Mouse (Mus musculus) urinary bladder, postnatal 0 days (tissue): ENCODE measurements around the gene Olfr145. TPM values are rescaled to one million over a fixed set of nuclear protein-coding genes. Genes with fewer than 3 reads are reported as not detected.

Experiments used
- polyA plus RNA-seq: library from polyadenylated mRNA; unstranded; fragments of >200 nt; fragmentation: Nextera tagmentation; extraction: Ambion mirVana; gene quantifications from 2 replicates; pipeline ENCODE4 v1.2.1, GENCODE M21; 2015

Olfr145 gene
- polyA plus RNA-seq = not detected in 2 replicates

DNA sequence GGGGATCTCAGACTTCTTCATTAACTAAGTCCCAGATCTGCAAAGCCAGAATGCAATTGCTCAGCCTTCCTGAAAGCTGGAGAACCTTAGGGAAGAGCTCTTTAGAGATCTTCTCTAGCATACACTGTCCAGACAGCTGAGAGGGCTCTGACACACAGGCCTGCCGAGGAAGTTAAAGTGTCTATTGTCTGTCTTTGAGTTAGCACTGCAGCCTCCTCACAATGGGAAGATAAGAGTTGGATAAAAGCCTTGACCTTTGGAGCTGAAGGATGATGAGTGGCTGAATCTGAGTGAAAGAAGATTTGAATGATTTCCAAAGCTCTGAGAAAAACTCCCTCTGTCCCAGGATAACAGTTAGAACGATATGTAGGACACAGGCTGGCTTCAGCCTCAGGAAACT is at the start of gene Olfr145:
Olfr145 (plus strand) TSS at position 64 of the 400 bp plus-strand sequence.

DNA sequence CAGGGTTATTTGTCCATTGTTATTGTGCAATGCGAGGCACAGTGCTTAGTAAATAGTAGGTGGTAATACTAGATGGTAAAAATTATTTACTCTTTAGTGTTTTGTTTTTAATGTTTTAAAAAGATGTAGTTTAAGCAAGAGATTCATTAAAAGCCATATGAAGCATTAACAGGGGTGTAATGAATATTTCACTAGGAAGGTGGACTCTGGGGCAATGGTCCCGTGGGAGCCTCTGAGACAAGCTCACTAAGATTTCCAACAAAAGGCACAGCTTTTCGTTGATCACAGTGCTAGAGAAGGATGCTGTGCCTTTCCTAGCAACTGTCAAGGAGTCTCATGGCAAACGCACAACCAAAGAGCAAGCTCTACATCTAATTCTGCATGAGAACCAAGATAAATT is 42.6 kb upstream of the Olfr145 start, which contains the start of gene Olfr877:
Olfr877 (plus strand) TSS at position 301 of the 400 bp plus-strand sequence.

DNA sequence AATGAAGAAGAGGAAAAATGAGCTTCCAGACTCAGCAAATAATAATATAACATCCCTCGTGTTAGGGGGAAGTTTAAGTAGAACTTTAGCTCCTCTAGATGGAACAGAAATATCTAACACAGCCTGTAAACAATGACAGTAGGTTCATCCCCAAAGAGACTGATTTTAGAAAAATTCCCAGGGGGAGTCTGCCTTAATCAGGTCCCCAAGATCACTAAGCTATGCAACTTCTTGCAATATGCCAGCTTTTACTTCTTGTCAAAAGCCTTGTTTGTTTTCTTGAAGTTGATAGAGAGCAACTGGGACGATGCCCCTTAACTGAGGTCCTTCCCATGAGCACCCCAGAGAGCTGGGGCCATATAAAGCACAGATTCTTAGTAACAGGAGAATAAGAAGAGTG is 21.0 kb downstream of the Olfr145 start, which contains the start of gene Olfr878:
Olfr878 (plus strand) TSS at position 301 of the 400 bp plus-strand sequence.

Other genes with a start within 250 kb of the Olfr145 start
- gene Tbrg1, start 239.4 kb upstream of the Olfr145 start, polyA plus RNA-seq = 133 and 144 TPM in 2 replicates
- 0.10 TPM in 1 of 2 replicates, not detected in the other for gene Panx3, start 227.5 kb upstream of the Olfr145 start, polyA plus RNA-seq
- gene Olfr160, start 180.5 kb upstream of the Olfr145 start, polyA plus RNA-seq = not detected in 2 replicates
- gene Olfr874, start 151.6 kb upstream of the Olfr145 start, polyA plus RNA-seq = not detected in 2 replicates
- not detected in 2 replicates for gene Olfr875, start 124.9 kb upstream of the Olfr145 start, polyA plus RNA-seq
- not detected in 2 replicates for gene Olfr876, start 93.7 kb upstream of the Olfr145 start, polyA plus RNA-seq
- not detected in 2 replicates for gene Olfr877, start 42.5 kb upstream of the Olfr145 start, polyA plus RNA-seq
- gene Olfr878, start 21.1 kb downstream of the Olfr145 start, polyA plus RNA-seq = not detected in 2 replicates
- gene Olfr881, start 95.1 kb downstream of the Olfr145 start, polyA plus RNA-seq = not detected in 2 replicates
- not detected in 2 replicates for gene Olfr883, start 129.1 kb downstream of the Olfr145 start, polyA plus RNA-seq
- not detected in 2 replicates for gene Olfr884, start 149.8 kb downstream of the Olfr145 start, polyA plus RNA-seq
- gene Olfr885, start 164.6 kb downstream of the Olfr145 start, polyA plus RNA-seq = not detected in 2 replicates
- gene Olfr887, start 187.3 kb downstream of the Olfr145 start, polyA plus RNA-seq = not detected in 2 replicates
- not detected in 2 replicates for gene Olfr888, start 211.4 kb downstream of the Olfr145 start, polyA plus RNA-seq
- 0.02 TPM in 2 replicates for gene Olfr889, start 218.5 kb downstream of the Olfr145 start, polyA plus RNA-seq
- gene Olfr890, start 245.8 kb downstream of the Olfr145 start, polyA plus RNA-seq = 0.04 TPM in 1 of 2 replicates, not detected in the other